Mouse (Mus musculus): ENCODE data around the gene 2410137M14Rik. TPM values are rescaled to one million over a fixed set of nuclear protein-coding genes. Genes with fewer than 3 reads are reported as not detected.

Gene 2410137M14Rik
- polyA plus RNA-seq, 1 experiment from 2014 or later = not detected

DNA sequence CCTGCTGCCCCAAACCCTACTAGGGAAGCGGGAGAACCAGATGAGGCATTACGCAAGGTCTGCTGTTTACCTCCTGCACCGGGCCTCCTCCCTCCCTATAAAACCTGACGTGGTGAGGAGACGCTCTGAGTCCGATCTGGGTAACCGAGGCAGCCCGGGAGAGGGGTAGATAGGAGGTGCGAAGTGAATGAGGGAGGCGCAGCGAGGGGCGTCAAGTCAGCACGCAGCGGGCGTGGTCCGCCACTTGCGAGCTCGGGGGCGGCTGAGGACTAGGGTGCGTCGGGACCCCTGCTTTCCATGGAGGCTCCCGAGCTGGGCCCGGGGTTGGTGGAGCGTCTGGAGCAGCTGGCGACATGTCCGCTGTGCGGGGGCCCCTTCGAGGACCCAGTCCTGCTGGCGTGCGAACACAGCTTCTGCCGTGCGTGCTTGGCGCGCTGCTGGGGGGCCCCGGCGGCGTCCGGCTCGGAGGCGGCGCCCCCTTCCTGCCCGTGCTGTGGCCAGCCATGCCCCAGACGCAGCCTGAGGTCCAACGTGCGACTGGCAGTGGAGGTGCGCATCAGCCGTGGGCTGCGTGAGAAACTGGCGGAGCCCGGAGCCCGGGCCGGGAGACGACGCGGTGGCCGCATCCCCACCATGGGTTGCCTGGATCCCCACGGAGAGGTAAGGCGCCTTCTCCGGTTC is 38.1 kb downstream of the 2410137M14Rik start, which contains the start of gene Rnf39:
TSS of gene Rnf39 (plus strand) at position 128 of the 681 bp plus-strand sequence.
- H3K27ac ChIP-seq = no peak within 1 kb of the TSS
- H3K9ac ChIP-seq = peak within 1 kb of the TSS; percentile 8; the same call in 1 of the 2 replicates
- peaks cover 14% of the 10 kb centered on the region for H3K4me1 ChIP-seq
- H3K9me3 ChIP-seq = no peaks in the 10 kb centered on the region
- H3K4me3 ChIP-seq (replicated peaks) = peak within 1 kb of the TSS; percentile 41
- H3K27me3 ChIP-seq (replicated peaks) = peaks cover 40% of the 10 kb centered on the region
- peak; percentile 34; the same call in 1 of the 2 replicates for ATAC-seq (ENCODE audit: insufficient read depth, low FRiP score, low read depth)
- peak within 1 kb of the TSS; percentile 88 for H3K4me2 ChIP-seq
- H3K36me3 ChIP-seq = no peaks in the 10 kb centered on the region
- WGBS = 2% methylated on average over 59 of the region's 59 CpGs

DNA sequence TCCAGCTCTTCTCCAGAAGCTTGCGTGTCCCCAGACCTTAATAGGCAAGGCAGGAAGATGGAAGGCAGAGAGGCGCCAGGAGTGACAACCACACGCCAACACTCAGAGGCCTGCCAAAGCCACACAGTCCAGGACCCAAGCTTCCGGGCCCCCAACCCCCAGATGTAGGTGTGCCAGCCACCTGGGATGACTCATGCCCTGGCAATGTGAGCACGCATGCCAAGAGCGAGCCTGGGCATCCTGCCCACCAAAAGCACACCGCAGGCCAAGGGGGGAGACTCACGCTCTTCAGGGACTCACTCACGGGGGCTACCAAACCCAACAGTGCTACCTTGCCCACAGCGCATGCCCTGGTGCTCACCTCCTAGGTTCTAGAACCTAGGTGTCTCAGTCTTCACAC is 38.6 kb downstream of the 2410137M14Rik start:
- peak overlapping the region; percentile 88 for H3K4me2 ChIP-seq
- H3K4me3 ChIP-seq (replicated peaks) = peak overlapping the region; percentile 41
- H3K36me3 ChIP-seq = no peaks in the 10 kb centered on the region
- no peak overlapping the region for H3K9ac ChIP-seq
- WGBS = 46% methylated on average over 10 of the region's 10 CpGs
- peak; percentile 41; the same call in 1 of the 2 replicates for ATAC-seq (ENCODE audit: insufficient read depth, low FRiP score, low read depth)
- H3K27me3 ChIP-seq (replicated peaks) = peaks cover 42% of the 10 kb centered on the region
- no peaks in the 10 kb centered on the region for H3K9me3 ChIP-seq
- H3K27ac ChIP-seq = no peak overlapping the region
- H3K4me1 ChIP-seq = peaks cover 13% of the 10 kb centered on the region

DNA sequence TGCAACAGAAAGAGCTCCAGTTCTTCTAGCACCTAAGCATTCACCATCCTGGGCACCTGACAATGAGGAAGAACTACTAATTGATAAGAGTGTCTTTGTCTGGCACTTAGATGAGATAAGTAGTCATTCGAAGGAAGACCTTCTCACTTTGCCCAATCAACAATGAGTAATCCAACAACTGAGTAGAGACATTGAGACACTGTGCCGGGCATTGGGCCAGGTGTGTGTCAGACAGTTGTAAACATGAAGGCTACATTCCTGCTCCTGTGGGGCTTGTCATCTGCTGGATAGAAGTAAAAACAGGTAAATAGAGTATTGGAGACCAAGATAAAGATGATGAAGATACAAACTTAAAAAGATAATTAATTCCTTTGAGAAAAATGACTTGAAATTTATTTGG is 43.0 kb downstream of the 2410137M14Rik start:
- Histone ChIP-seq H3K4me1 (peaks cover 8% of the 10 kb centered on the region), H3K4me3 (replicated peaks) (no peak overlapping the region), H3K9me3 (no peaks in the 10 kb centered on the region), H3K36me3 (no peaks in the 10 kb centered on the region), H3K27ac (no peak overlapping the region), H3K9ac (no peak overlapping the region), H3K27me3 (replicated peaks) (peaks cover 25% of the 10 kb centered on the region), H3K4me2 (no peak overlapping the region)
- ATAC-seq (ENCODE audit: insufficient read depth, low FRiP score, low read depth) = no peak
- WGBS = 58% methylated on average over 2 of the region's 2 CpGs

DNA sequence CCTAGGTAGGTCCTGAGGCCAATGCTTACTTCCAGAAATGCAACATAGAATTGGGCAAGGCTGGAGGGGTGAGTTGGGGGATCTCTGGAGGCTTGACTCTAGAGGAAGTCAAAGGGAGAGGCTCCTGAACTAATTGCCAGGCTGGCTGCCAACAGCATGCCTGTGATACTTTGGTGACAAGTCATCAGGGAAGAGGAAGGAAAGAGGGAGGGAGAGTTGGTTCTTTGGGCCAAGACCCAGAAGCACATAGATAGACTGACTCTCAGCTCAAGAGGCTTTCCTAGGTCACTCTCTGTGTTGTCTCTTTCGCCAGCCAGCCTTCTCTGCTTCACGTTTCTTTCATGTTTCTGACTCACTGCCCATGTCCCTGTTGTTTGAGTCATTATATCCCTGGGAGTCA is 49.2 kb downstream of the 2410137M14Rik start:
- 48% methylated on average over 2 of the region's 2 CpGs for WGBS
- Histone ChIP-seq H3K36me3 (no peaks in the 10 kb centered on the region), H3K27ac (no peak overlapping the region), H3K9me3 (no peaks in the 10 kb centered on the region), H3K4me3 (replicated peaks) (no peak overlapping the region), H3K4me1 (no peaks in the 10 kb centered on the region), H3K4me2 (no peak overlapping the region), H3K9ac (no peak overlapping the region), H3K27me3 (replicated peaks) (no peaks in the 10 kb centered on the region)
- no peak for ATAC-seq (ENCODE audit: insufficient read depth, low FRiP score, low read depth)

DNA sequence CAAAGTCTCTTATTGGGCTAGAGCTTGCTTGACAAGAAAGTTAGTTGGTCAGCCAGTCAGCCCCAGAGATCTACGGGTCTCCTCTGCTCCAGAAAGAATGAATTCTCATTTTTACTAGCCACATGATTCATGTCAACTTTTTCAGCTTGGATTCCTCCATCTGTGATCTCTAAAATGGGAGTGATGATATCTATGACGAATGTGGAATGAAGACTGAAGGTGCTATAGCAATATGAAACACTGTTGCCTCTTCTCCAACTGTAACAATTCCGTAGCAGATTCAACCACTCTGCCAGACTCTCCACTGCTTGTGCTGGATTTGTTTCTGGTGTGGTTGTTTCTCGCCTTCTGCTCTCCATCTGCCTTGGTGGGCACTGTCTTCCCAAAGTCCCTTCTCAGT is 49.9 kb downstream of the 2410137M14Rik start:
- Histone ChIP-seq H3K27me3 (replicated peaks) (no peaks in the 10 kb centered on the region), H3K9me3 (no peaks in the 10 kb centered on the region), H3K4me1 (no peaks in the 10 kb centered on the region), H3K36me3 (no peaks in the 10 kb centered on the region), H3K27ac (no peak overlapping the region), H3K4me3 (replicated peaks) (no peak overlapping the region), H3K9ac (no peak overlapping the region), H3K4me2 (no peak overlapping the region)
- 78% methylated on average over 4 of the region's 4 CpGs for WGBS
- ATAC-seq (ENCODE audit: insufficient read depth, low FRiP score, low read depth) = no peak

DNA sequence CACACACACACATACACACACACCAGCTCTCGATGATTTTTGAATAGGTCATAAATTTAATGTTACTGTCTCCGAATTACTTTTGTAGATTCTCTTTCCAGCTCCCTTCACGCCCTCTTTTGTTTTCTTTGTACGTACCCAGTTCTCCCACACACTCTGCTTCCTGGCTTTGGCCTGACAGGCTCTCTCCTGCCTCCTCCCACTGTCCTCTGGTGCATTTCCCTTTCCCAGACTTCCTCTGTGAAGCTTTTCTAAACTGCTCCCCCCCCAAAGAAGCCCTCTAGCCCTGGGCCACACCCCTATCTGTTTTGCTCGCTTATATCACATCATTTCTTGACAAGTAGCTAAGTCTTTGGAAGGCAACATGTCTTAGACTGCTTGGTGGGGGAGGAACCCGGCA is 50.8 kb downstream of the 2410137M14Rik start:
- Histone ChIP-seq H3K9me3 (no peaks in the 10 kb centered on the region), H3K9ac (no peak overlapping the region), H3K4me1 (no peaks in the 10 kb centered on the region), H3K27me3 (replicated peaks) (no peaks in the 10 kb centered on the region), H3K4me2 (no peak overlapping the region), H3K4me3 (replicated peaks) (no peak overlapping the region), H3K36me3 (no peaks in the 10 kb centered on the region), H3K27ac (no peak overlapping the region)
- no peak for ATAC-seq (ENCODE audit: insufficient read depth, low FRiP score, low read depth)
- WGBS = 56% methylated on average over 6 of the region's 6 CpGs

DNA sequence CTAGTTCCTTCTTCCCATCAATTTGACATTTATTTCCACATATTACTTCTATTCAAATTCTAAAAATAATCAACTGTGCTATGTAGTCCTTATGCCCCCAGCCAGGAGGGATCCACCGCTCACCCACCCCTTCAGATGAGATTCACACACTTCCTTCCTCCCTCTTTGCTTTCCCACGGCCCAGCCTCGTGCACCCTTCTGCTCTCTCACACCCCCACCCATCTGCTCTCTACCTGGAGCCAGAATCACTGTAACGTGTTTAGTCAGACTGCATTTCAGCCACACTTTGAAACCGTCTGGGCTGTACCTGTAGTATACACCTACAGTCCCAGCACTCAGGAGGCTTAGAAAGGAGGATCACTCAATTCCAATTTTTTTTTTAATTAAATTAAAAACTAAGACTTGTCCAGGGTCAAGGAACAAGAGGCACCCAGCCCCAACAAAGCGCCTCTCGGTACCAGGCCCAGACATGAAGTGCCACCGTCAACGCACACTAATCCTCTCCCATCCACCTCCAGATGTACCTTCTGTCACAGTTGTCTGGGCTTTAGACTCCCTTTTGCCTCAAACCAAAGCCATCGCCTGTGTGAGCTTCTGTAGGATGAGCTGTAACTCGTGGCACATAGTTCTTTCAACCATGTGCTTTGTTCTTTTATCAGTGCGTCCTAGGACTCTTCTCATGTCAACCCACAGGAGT is 51.7 kb downstream of the 2410137M14Rik start:
- Histone ChIP-seq H3K4me2 (no peak overlapping the region), H3K9ac (no peak overlapping the region), H3K4me1 (no peaks in the 10 kb centered on the region), H3K9me3 (no peaks in the 10 kb centered on the region), H3K27me3 (replicated peaks) (no peaks in the 10 kb centered on the region), H3K4me3 (replicated peaks) (no peak overlapping the region), H3K27ac (no peak overlapping the region), H3K36me3 (no peaks in the 10 kb centered on the region)
- ATAC-seq (ENCODE audit: insufficient read depth, low FRiP score, low read depth) = no peak
- whole genome bisulfite sequencing = 68% methylated on average over 12 of the region's 12 CpGs

Other genes starting within 250 kb of the 2410137M14Rik start
- gene H2-M10.5, start 208.3 kb downstream of the 2410137M14Rik start, polyA plus RNA-seq (2015; fragmentation: Nextera tagmentation; extraction: Ambion mirVana) = not detected in 2 replicates
- not detected in 2 replicates for gene H2-M10.6, start 169.1 kb downstream of the 2410137M14Rik start, polyA plus RNA-seq (2015; fragmentation: Nextera tagmentation; extraction: Ambion mirVana)
- gene Trim26, start 144.1 kb downstream of the 2410137M14Rik start, polyA plus RNA-seq (2015; fragmentation: Nextera tagmentation; extraction: Ambion mirVana) = 41.0 and 42.2 TPM in 2 replicates
- 1.2 and 1.4 TPM in 2 replicates for gene Trim15, start 114.0 kb downstream of the 2410137M14Rik start, polyA plus RNA-seq (2015; fragmentation: Nextera tagmentation; extraction: Ambion mirVana)
- 9.3 and 25.4 TPM in 2 replicates for gene Trim10, start 111.7 kb downstream of the 2410137M14Rik start, polyA plus RNA-seq (2015; fragmentation: Nextera tagmentation; extraction: Ambion mirVana)
- gene Trim40, start 91.1 kb downstream of the 2410137M14Rik start, polyA plus RNA-seq (2015; fragmentation: Nextera tagmentation; extraction: Ambion mirVana) = 0.06 and 0.08 TPM in 2 replicates
- gene Trim31, start 83.1 kb downstream of the 2410137M14Rik start, polyA plus RNA-seq (2015; fragmentation: Nextera tagmentation; extraction: Ambion mirVana) = 9.3 and 11.8 TPM in 2 replicates
- gene Rnf39, start 38.3 kb downstream of the 2410137M14Rik start, polyA plus RNA-seq (2015; fragmentation: Nextera tagmentation; extraction: Ambion mirVana) = 0.88 and 2.4 TPM in 2 replicates
- 102 and 116 TPM in 2 replicates for gene Ppp1r11, start 29.5 kb downstream of the 2410137M14Rik start, polyA plus RNA-seq (2015; fragmentation: Nextera tagmentation; extraction: Ambion mirVana)
- gene Znrd1, start 22.7 kb downstream of the 2410137M14Rik start, polyA plus RNA-seq (2015; fragmentation: Nextera tagmentation; extraction: Ambion mirVana) = 75.9 and 77.4 TPM in 2 replicates
- 5.6 and 6.1 TPM in 2 replicates for gene Znrd1as, start 22.6 kb downstream of the 2410137M14Rik start, polyA plus RNA-seq (2015; fragmentation: Nextera tagmentation; extraction: Ambion mirVana)
- gene H2-M5, start 8.3 kb upstream of the 2410137M14Rik start, polyA plus RNA-seq (2015; fragmentation: Nextera tagmentation; extraction: Ambion mirVana) = 0.27 and 0.37 TPM in 2 replicates
- gene Zfp57, start 19.9 kb upstream of the 2410137M14Rik start, polyA plus RNA-seq (2015; fragmentation: Nextera tagmentation; extraction: Ambion mirVana) = 60.0 and 63.7 TPM in 2 replicates
- gene Mog, start 42.2 kb upstream of the 2410137M14Rik start, polyA plus RNA-seq (2015; fragmentation: Nextera tagmentation; extraction: Ambion mirVana) = 0.10 and 0.13 TPM in 2 replicates
- 8.6 and 11.2 TPM in 2 replicates for gene Gabbr1, start 64.7 kb upstream of the 2410137M14Rik start, polyA plus RNA-seq (2015; fragmentation: Nextera tagmentation; extraction: Ambion mirVana)
- gene Olfr90, start 107.3 kb upstream of the 2410137M14Rik start, polyA plus RNA-seq (2015; fragmentation: Nextera tagmentation; extraction: Ambion mirVana) = not detected in 2 replicates
- gene Olfr91, start 117.0 kb upstream of the 2410137M14Rik start, polyA plus RNA-seq (2015; fragmentation: Nextera tagmentation; extraction: Ambion mirVana) = not detected in 2 replicates
- gene Olfr92, start 138.9 kb upstream of the 2410137M14Rik start, polyA plus RNA-seq (2015; fragmentation: Nextera tagmentation; extraction: Ambion mirVana) = not detected in 2 replicates
- gene Olfr93, start 180.3 kb upstream of the 2410137M14Rik start, polyA plus RNA-seq (2015; fragmentation: Nextera tagmentation; extraction: Ambion mirVana) = not detected in 2 replicates
- gene Ubd, start 212.7 kb upstream of the 2410137M14Rik start, polyA plus RNA-seq (2015; fragmentation: Nextera tagmentation; extraction: Ambion mirVana) = not detected in 2 replicates
- gene Olfr94, start 219.8 kb upstream of the 2410137M14Rik start, polyA plus RNA-seq (2015; fragmentation: Nextera tagmentation; extraction: Ambion mirVana) = not detected in 2 replicates
- gene Olfr95, start 231.9 kb upstream of the 2410137M14Rik start, polyA plus RNA-seq (2015; fragmentation: Nextera tagmentation; extraction: Ambion mirVana) = not detected in 2 replicates
- not detected in 2 replicates for gene Olfr96, start 238.9 kb upstream of the 2410137M14Rik start, polyA plus RNA-seq (2015; fragmentation: Nextera tagmentation; extraction: Ambion mirVana)